Mouse (Mus musculus) Muller cell, postnatal 12 days (primary cell): ENCODE measurements at regions not wholly inside any gene's neighbourhood (a gene's known extent, or its start where the extent isn't known, plus 50 kb on each side); places are given as distances from the start of the nearest gene placed in this dataset.

Experiments
- DNase-seq: peaks from one replicate; pipeline ENCODE4 v3.0.0-alpha.2; 2015; ENCODE audit errors: inconsistent ontology term

- DNase-seq: no peak
These were observed 387.6 kb downstream of the D3Ertd751e start for GRCm38 (mm10) chr3:42129821-42130560.

DNA sequence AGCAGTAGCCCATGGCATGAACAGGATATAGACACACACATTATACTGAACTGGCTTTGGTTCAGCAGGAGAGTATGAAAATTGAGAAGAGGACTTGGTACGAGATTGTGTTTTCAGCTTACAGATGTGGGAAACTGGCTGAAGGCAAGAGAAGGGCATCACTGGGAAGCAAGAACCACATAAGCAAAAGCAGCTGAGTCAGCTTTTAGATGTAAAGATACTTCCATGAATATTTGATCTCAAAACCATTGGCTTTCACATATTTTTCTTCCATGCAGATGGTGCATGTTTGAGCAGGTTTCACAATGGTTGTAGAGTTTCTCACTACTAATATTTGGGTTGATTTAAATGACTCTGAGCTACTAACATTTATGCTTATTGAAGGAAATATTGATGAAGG, 389.9 kb downstream of the D3Ertd751e start:
- no peak for DNase-seq

- DNase-seq: peak; percentile 38
These were observed 411.0 kb downstream of the D3Ertd751e start for GRCm38 (mm10) chr3:42153372-42153771.

DNA sequence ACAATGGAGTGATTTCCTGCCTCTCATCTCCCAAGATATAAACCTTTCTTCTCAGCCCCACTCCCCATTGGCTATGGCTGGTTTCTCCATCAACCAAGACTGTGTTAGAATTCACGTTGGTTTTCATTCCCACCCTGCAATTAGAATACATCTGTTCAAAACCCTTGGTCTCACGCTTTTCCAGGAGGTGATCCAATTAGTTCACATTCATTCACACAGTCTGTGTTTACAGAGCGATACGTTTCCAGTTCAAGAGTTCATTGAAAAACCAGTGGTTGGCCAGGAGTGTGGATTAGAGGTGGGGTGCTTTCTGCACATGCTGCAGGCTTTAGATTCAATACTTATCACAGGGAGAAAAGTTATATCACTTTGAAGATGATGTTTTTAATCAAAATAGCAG, 412.5 kb downstream of the D3Ertd751e start:
- DNase-seq: no peak

DNA sequence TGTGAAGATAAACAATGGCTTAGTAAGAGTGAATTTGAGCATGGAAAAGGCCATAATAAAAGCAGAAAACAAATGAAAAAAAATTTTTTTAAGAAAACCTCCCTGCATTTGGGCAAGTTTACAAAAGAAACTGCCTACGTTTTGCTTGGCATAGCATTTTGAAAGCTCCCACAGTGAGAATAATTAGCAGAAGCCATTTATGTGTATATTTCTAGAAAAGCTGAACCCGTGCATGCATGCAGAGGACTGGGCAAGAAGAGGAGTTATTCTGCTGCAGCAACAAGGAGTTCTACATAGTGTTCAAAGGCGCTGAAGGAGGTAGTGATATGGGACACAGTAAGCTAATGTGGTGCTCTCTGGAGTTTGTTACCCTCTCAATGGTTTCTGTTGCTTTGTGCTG, 421.3 kb downstream of the D3Ertd751e start:
- DNase-seq: no peak

- DNase-seq: peak; percentile 30
These were observed 456.8 kb downstream of the D3Ertd751e start for GRCm38 (mm10) chr3:42199206-42199605.

DNA sequence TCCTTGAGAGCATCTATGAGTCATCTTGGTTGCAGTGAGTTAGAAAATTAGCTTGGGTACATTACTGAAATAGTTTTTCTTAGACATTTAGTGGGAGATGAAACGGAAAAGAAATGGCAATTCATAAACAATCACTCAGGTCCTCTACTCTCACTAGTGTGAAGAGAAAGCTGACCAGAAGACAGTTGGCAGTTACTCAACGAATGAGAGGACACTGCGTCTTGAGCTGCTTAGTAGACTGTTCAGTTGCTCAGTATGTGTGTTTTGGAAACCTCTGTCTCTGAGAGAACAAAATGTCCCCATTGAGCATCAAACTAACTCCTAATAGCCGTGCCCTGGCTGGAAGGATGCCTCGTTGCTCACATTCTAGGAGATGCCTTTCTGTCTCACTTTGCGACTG, 459.0 kb downstream of the D3Ertd751e start:
- no peak for DNase-seq

DNA sequence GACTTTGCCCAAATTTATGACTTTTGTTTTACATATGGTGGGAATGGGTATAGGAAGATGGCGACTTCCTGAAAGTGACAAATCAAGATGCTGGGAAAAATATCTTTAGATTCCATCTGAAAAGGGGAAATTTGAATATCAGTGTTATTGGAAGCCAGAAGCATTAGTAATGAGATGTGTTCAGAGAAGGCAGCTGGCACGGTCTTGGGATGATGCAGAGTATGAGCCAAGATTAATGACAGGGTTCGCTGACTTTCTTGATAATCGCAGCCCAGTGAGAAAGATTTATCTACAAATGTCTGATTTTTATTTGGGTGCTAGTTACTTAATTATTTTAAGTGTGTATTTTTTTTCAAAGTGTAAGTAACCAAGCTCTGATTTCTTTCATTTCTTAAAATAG, 463.2 kb downstream of the D3Ertd751e start:
- DNase-seq: no peak

DNA sequence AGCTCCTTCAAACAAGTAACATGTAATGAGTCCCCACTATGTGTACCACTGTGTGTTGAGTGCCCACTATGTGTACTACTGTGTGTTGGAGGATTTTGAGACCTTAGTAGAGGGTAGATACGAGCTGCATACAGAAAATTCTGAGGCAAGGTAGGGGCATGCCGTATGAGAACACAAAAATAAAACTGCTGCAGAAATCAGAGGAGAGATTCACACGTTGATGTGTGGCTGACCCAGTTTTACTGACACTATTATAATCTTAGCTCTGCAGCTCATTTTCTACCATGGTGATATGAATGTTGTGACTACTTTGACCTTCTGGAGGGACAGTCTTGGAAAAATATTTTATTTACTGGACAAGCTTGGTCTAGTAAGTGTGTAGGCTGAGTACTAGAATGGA, 469.0 kb downstream of the D3Ertd751e start:
- no peak for DNase-seq

DNA sequence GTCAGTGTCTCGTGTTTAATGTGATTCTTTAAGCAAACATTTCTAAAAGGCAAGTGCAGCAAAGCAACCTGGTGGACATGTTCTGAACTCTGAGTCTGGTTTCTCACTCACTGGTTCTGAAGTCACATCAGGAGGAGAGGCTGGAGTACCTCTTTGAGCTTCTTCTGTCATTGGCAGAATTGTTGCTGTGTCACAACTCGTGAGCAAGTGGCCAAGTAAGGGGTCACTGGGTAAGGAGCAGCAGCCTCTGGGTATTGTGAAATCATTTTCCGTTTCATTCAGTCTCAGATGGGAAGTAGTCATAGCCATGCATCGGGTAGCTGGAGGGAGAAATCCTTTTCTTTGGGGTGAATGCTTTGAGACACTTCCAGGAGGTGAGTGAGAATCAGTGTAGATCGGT, 470.0 kb downstream of the D3Ertd751e start:
- DNase-seq: no peak

- DNase-seq: no peak
These were observed 470.8 kb downstream of the D3Ertd751e start for GRCm38 (mm10) chr3:42213163-42213562.

DNA sequence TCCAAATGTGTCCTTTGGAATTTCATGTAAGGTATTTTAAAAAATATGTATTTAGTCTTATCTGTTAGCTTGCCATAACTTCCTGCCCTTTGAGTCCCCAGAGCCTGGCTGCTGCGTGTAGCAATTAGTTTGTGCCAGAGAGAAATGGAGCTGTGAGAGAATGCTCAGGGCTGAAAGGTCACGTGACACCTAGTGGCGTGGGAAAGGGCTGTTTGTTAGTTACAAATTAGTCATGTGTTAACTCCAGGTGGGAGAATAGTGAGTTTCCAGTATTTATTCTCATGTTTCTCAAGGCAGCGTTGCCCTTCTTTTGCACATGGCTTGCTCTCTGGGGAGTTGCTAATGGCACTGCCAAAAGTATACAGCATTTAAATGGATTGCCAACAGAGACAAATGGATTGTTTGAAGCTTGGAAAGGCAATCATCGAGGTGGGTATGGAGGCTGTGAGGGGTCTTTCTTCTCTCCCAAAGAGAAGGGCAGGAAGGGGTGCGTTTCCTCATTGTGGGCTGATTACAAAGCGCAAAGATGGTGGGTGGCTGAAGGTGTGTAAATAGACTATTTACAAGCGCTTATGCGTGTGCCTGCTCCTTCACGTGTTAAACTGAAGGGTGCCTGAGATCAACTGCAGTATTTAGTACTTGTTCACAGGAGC, 472.3 kb downstream of the D3Ertd751e start:
- no peak for DNase-seq

GRCm38 (mm10) chr3:42218719-42219118, 476.3 kb downstream of the D3Ertd751e start:
- no peak for DNase-seq

DNA sequence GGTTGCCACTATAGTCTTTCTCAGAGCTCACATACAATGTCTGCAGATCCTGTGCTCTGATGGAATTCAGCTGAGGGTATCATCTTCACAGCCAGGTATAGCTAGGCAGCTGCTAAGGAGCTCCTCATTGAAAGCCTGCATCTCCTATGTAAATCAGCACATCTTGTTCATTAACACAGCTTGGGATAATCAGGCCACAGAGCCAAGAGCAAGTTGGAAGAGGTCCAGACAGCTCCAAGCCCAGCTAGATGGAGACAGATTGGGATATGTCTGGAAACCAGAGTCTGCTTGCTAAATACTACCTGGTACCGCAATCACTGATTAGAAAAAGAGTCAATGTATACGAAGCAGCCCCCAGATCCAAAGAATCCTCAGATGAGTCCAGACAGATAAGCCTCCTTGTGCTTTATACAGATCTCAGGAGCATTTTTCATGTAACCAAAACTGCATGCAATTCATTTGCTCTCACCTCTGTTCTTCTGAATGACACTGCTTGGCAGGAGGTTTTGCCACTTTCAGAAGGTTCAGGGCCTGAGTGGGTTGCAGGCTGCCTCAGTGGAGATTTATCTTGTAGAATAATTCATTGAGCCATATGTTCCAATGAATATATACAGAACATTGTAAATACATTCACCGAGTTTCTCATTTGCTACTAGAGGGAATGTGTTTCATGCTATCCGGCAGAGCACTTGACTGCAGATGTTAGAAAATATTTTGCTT, 485.4 kb downstream of the D3Ertd751e start:
- peak; percentile 22 for DNase-seq

- no peak for DNase-seq
These were observed 486.0 kb downstream of the D3Ertd751e start for GRCm38 (mm10) chr3:42228399-42228755.

DNA sequence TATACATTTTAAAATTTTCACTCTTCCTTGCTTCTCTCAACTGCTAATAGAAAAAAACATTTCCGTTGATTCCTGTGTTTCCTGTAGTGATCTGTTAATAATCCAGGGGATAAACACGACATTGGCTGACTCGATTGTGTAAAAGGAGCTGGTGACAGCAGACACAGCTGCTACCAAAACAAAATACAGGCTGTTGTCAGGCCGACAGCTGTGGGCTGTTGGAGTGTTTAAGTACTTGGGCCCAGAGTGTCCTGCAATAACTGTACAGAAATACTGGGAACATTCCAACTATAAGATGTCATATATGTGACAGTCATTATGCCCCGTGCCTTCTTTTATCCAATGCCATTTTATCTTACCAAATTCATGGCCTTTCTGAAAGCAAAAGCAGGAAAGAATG, 489.9 kb downstream of the D3Ertd751e start:
- DNase-seq: no peak

DNA sequence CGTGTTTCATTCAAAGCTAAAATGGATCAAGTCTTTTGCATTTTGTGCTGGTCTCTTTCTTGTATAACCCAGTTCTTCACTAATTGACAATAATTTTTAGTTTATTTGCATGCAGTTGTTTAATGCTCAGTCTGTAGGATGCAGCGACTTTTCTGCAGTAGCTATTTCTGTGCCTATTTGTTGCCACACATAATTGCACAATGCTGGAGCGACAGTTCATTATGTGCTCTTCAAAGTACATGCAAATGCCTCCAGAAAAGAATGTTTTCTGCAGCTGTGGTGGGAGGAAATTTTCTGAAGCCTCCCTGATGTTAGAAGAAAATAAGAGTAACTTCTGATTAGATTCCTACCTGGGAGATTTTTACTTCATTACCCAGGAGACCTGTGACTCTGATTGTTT, 491.3 kb downstream of the D3Ertd751e start:
- no peak for DNase-seq

DNA sequence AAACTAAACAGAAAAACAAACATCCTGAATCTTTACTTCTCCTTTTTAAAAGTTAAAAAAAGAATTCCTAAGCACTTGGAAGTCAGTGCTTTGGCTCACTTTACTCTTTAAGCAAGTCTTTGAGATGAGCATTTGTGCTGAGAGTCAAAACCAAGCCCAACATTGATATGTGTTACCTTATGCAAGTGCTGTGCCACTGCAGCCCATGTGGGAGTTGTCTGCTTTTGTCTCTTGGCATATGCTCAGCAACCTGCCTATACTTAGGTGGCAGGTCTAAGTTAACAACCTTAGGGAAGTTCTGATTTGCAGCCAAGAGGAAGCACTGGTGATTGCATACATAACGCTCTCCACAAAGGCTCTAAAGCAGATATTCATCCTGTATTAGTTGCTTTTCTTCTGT, 493.1 kb downstream of the D3Ertd751e start:
- no peak for DNase-seq
